Mouse (Mus musculus): ENCODE measurements at regions not wholly inside any gene's neighbourhood (a gene's known extent, or its start where the extent isn't known, plus 50 kb on each side); places are given as distances from the start of the nearest gene placed in this dataset.

DNA sequence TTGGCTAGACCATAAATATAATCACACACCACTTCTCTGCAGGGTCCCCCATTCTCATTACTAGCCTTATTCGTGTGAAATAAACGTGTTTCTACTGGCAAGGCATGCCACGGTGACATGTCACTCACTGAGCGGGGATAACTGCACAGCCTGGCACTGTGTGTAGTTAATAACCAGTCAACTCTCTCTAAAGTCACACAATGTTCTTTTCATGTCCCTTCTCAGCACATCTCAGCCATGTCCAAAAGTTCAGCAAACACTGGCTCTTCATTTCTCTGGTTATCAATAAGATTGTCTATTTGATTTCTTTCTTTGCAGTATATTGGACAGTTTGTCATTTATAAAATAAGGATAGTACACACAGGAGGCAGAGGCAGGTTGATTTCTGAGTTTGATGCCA is 66.9 kb upstream of the Ak4 start:
- no peak for TF ChIP-seq CTCF (IDR thresholded peaks at IDR 0.05; ENCODE audit: control insufficient read depth, insufficient read depth, insufficient replicate concordance, low read depth, low read length)
- TF ChIP-seq POLR2A (IDR thresholded peaks at IDR 0.05; ENCODE audit: control insufficient read depth, low read depth, low read length) = no peak

All from testis, adult 2 months (tissue).